Mouse (Mus musculus): ENCODE measurements at regions not wholly inside any gene's neighbourhood (a gene's known extent, or its start where the extent isn't known, plus 50 kb on each side); places are given as distances from the start of the nearest gene placed in this dataset.
"Not testable (repeated sequence)": the region's sequence is repeated elsewhere in the genome, so short reads cannot be mapped to it uniquely, and the experiment has no call there.

DNA sequence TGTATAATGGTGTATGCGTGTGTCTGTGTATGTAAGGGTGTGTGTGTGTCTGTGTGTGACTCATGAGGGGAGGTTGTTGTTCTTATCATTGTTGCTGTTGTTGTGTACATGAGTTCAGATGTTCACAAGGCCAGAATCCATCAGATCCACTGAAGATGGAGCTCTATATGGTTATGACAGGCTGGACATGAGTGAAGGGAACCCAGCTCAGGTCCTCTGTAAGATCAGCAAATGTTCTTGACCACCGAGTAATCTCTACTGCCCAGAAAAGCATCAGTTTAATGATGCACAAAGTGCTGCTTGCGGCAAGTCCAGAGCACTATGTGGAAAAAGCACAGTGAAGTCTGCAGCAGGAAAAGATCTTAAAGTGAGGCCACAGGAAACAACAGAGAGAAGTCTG, 77.5 kb downstream of the Gm15319 start:
- not testable (repeated sequence) for H3K4me2 ChIP-seq (ENCODE audit: low read depth, low read length, poor library complexity, severe bottlenecking); H3K36me3 ChIP-seq (ENCODE audit: insufficient read depth, low read length); H3K27me3 ChIP-seq (ENCODE audit: insufficient read depth, low read length); H3K27ac ChIP-seq (ENCODE audit: low read depth, low read length); DNase-seq (ENCODE audit: low spot score); H3K9ac ChIP-seq (replicated peaks; ENCODE audit: low read length, poor library complexity, severe bottlenecking); ATAC-seq (ENCODE audit: low FRiP score); H3K9me3 ChIP-seq (ENCODE audit: low read length); H3K4me3 ChIP-seq (ENCODE audit: low read depth, low read length); H3K4me1 ChIP-seq (ENCODE audit: insufficient read depth, low read length)
- 92% methylated on average over 2 of the region's 3 CpGs for WGBS

DNA sequence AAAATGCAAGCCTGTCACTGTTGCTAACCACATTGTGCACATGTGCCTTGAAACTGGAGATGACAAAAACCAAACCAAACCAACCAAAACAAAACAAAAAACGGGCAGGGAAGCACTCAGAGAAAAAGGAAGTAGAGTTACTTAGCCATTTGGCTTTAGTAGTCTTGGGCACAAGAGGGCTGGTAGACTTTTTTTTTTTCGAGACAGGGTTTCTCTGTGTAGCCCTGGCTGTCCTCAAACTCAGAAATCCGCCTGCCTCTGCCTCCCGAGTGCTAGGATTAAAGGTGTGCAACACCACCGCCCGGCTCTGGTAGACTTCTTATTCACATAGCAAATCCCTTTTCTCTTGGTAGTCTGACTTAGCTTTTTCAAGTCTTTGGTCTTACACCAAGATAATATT, 78.2 kb downstream of the Gm15319 start:
- H3K36me3 ChIP-seq (ENCODE audit: insufficient read depth, low read length); H3K4me3 ChIP-seq (ENCODE audit: low read depth, low read length); ATAC-seq (ENCODE audit: low FRiP score); DNase-seq (ENCODE audit: low spot score); H3K27me3 ChIP-seq (ENCODE audit: insufficient read depth, low read length); H3K4me1 ChIP-seq (ENCODE audit: insufficient read depth, low read length); H3K9me3 ChIP-seq (ENCODE audit: low read length); H3K27ac ChIP-seq (ENCODE audit: low read depth, low read length); H3K9ac ChIP-seq (replicated peaks; ENCODE audit: low read length, poor library complexity, severe bottlenecking); H3K4me2 ChIP-seq (ENCODE audit: low read depth, low read length, poor library complexity, severe bottlenecking): not testable (repeated sequence)
- 85% methylated on average over 3 of the region's 6 CpGs for WGBS

DNA sequence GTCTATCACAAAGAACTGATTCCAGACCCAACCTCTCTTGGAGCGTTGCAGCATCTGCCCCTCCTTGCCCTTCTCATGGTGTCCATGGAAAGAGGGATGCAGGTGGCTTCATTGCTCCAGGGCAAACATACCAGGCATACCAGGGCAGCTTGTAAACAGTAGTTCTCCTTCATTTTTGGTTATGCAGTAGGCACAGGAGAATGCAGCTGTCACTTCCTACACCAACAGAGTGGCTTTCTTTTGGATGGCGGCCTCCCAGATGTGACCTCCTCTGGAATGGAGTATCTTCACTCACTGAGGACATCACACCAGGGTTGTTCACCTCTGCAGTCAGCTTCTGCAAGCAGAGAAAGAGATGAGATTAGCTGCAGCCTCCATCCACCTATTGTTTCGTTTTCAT, 79.9 kb downstream of the Gm15319 start:
- H3K9me3 ChIP-seq (ENCODE audit: low read length); H3K4me2 ChIP-seq (ENCODE audit: low read depth, low read length, poor library complexity, severe bottlenecking); ATAC-seq (ENCODE audit: low FRiP score); H3K4me3 ChIP-seq (ENCODE audit: low read depth, low read length); DNase-seq (ENCODE audit: low spot score); H3K27ac ChIP-seq (ENCODE audit: low read depth, low read length); H3K27me3 ChIP-seq (ENCODE audit: insufficient read depth, low read length); H3K36me3 ChIP-seq (ENCODE audit: insufficient read depth, low read length); H3K9ac ChIP-seq (replicated peaks; ENCODE audit: low read length, poor library complexity, severe bottlenecking); H3K4me1 ChIP-seq (ENCODE audit: insufficient read depth, low read length): not testable (repeated sequence)
- WGBS, result no CpG with 5 or more reads among the region's 3 CpGs

DNA sequence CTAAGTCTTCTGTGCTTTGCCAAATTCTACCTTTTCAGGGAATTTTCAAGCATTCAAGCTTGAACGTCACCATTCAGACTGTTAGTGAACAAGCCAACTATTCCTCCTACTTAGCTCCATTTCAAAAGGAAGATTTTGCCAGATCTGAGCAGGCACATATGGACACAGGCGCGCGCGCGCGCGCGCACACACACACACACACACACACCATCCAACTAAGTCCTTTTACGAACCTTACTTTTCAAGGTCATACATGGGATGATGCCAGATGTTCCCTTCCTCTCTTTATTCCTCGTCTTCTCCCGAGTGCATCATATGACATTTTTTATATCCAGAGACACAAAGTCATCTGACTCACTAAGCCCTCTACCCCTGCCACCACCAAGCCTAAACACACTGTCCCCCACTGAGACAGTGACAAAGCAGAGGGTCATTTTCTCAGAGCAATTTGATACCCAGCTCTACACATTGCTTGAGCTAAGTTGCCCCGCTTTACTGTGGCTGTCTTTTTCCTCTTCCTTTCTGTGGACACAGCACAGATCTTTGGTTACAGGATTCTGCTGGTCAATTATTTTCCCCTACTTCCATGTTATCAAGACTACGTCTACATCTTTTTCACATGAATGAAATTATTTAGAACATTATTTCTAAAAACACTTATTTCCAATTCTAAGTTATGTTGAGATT, 81.7 kb downstream of the Gm15319 start:
- 96% methylated on average over 14 of the region's 14 CpGs for WGBS
- not testable (repeated sequence) for DNase-seq (ENCODE audit: low spot score)

GRCm38 (mm10) chr8:20277701-20278100, 85.3 kb downstream of the Gm15319 start:
- not testable (repeated sequence) for H3K4me2 ChIP-seq (ENCODE audit: low read depth, low read length, poor library complexity, severe bottlenecking); H3K9me3 ChIP-seq (ENCODE audit: low read length); H3K9ac ChIP-seq (replicated peaks; ENCODE audit: low read length, poor library complexity, severe bottlenecking); H3K4me1 ChIP-seq (ENCODE audit: insufficient read depth, low read length); H3K36me3 ChIP-seq (ENCODE audit: insufficient read depth, low read length); ATAC-seq (ENCODE audit: low FRiP score); H3K4me3 ChIP-seq (ENCODE audit: low read depth, low read length); H3K27ac ChIP-seq (ENCODE audit: low read depth, low read length); H3K27me3 ChIP-seq (ENCODE audit: insufficient read depth, low read length); DNase-seq (ENCODE audit: low spot score)
- WGBS, result 100% methylated on average over 1 of the region's 1 CpGs

More for the DNA sequence above, 81.7 kb downstream of the Gm15319 start:
- H3K27ac ChIP-seq (ENCODE audit: low read depth, low read length); H3K9me3 ChIP-seq (ENCODE audit: low read length); ATAC-seq (ENCODE audit: low FRiP score); H3K4me3 ChIP-seq (ENCODE audit: low read depth, low read length); H3K27me3 ChIP-seq (ENCODE audit: insufficient read depth, low read length); H3K4me1 ChIP-seq (ENCODE audit: insufficient read depth, low read length); H3K4me2 ChIP-seq (ENCODE audit: low read depth, low read length, poor library complexity, severe bottlenecking); H3K9ac ChIP-seq (replicated peaks; ENCODE audit: low read length, poor library complexity, severe bottlenecking); H3K36me3 ChIP-seq (ENCODE audit: insufficient read depth, low read length): not testable (repeated sequence)

DNA sequence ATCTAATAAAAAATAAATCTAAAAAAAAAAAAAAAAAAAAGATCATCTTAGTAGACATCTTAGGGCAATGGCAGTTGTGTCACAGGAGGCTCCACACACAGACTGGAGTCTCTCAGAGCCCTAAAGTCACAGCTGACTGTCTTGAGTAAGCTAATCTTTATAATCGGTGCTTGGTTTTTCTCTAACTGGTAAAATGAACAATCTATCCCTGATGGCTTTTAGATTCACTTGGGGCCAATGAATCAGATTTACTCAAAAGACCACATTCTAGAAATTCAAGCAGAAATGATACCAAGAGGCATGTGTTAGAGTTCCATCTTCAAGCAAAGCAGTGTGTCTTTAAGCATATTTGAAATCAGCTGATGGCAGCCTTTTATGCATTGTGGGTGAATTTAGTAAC, 86.3 kb downstream of the Gm15319 start:
- not testable (repeated sequence) for H3K27ac ChIP-seq (ENCODE audit: low read depth, low read length); H3K9me3 ChIP-seq (ENCODE audit: low read length); H3K36me3 ChIP-seq (ENCODE audit: insufficient read depth, low read length); DNase-seq (ENCODE audit: low spot score); H3K9ac ChIP-seq (replicated peaks; ENCODE audit: low read length, poor library complexity, severe bottlenecking); H3K4me1 ChIP-seq (ENCODE audit: insufficient read depth, low read length); H3K4me3 ChIP-seq (ENCODE audit: low read depth, low read length); H3K27me3 ChIP-seq (ENCODE audit: insufficient read depth, low read length); H3K4me2 ChIP-seq (ENCODE audit: low read depth, low read length, poor library complexity, severe bottlenecking); ATAC-seq (ENCODE audit: low FRiP score)
- 90% methylated on average over 1 of the region's 1 CpGs for WGBS

- H3K4me1 ChIP-seq (ENCODE audit: insufficient read depth, low read length); DNase-seq (ENCODE audit: low spot score); H3K9me3 ChIP-seq (ENCODE audit: low read length); H3K36me3 ChIP-seq (ENCODE audit: insufficient read depth, low read length); H3K4me3 ChIP-seq (ENCODE audit: low read depth, low read length); H3K27ac ChIP-seq (ENCODE audit: low read depth, low read length); H3K4me2 ChIP-seq (ENCODE audit: low read depth, low read length, poor library complexity, severe bottlenecking); ATAC-seq (ENCODE audit: low FRiP score); H3K9ac ChIP-seq (replicated peaks; ENCODE audit: low read length, poor library complexity, severe bottlenecking); H3K27me3 ChIP-seq (ENCODE audit: insufficient read depth, low read length): not testable (repeated sequence)
- WGBS, result 81% methylated on average over 4 of the region's 5 CpGs
Observed at GRCm38 (mm10) chr8:20273844-20274243, 89.2 kb downstream of the Gm15319 start.

DNA sequence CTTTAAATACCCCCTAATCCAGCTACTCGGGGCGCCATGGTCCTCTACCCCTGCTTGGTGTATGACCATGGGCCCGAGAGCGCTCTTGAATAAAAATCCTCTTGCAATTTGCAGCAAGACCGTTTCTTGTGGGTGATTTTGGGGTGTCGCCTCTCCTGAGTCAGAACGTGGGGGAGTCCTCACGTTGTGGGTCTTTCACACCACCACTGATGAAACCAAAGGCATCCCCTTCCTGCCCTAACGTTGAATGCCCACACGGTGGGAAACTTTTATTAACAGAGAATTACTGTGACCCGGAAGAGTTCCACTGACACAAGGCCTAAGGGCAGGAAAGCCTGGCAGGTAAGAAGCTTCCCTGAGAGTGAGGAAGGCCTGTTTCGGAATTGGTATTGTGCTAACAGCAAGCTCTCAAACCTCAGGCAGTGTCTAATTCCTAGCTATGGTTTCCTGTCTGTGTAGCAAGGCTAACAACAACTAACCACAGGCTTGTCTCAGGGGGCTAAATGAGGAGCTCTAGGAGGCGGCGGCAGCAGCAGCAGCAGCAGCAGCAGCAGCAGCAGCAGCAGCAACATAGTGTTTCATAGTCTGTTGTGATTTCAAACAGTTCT, 95.4 kb downstream of the Gm15319 start:
- not testable (repeated sequence) for ATAC-seq (ENCODE audit: low FRiP score); H3K9ac ChIP-seq (replicated peaks; ENCODE audit: low read length, poor library complexity, severe bottlenecking); H3K36me3 ChIP-seq (ENCODE audit: insufficient read depth, low read length); H3K27ac ChIP-seq (ENCODE audit: low read depth, low read length); H3K27me3 ChIP-seq (ENCODE audit: insufficient read depth, low read length); H3K4me2 ChIP-seq (ENCODE audit: low read depth, low read length, poor library complexity, severe bottlenecking); H3K4me3 ChIP-seq (ENCODE audit: low read depth, low read length); DNase-seq (ENCODE audit: low spot score); H3K9me3 ChIP-seq (ENCODE audit: low read length); H3K4me1 ChIP-seq (ENCODE audit: insufficient read depth, low read length)
- WGBS, result 88% methylated on average over 9 of the region's 14 CpGs

DNA sequence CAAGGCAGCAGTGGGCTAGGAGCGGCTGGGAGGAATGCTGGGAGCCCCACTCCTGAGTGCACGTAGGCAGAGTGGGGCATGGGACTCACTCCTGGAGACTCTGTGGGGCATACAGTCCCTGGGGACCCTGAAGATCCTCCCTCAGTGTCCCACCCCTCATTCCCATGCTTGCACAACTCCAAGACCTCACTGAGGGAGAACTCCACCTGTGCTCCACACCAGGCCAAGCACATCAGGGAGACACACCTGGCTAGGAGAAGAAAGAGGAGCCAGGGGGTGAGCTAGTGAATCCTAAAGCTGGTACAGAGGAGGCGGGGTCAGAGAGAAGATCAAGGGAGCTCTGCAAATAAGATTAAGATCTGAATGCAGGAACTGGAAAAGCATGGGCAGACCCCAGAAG, 96.2 kb downstream of the Gm15319 start:
- not testable (repeated sequence) for H3K4me3 ChIP-seq (ENCODE audit: low read depth, low read length); ATAC-seq (ENCODE audit: low FRiP score); H3K4me1 ChIP-seq (ENCODE audit: insufficient read depth, low read length); H3K9me3 ChIP-seq (ENCODE audit: low read length); DNase-seq (ENCODE audit: low spot score); H3K4me2 ChIP-seq (ENCODE audit: low read depth, low read length, poor library complexity, severe bottlenecking); H3K27ac ChIP-seq (ENCODE audit: low read depth, low read length); H3K27me3 ChIP-seq (ENCODE audit: insufficient read depth, low read length); H3K36me3 ChIP-seq (ENCODE audit: insufficient read depth, low read length); H3K9ac ChIP-seq (replicated peaks; ENCODE audit: low read length, poor library complexity, severe bottlenecking)
- WGBS, result 88% methylated on average over 3 of the region's 3 CpGs

Data from midbrain, postnatal 0 days (tissue).